Comparison of ENCODE assay signal across 12 mouse cellular contexts in the genomic region with DNA sequence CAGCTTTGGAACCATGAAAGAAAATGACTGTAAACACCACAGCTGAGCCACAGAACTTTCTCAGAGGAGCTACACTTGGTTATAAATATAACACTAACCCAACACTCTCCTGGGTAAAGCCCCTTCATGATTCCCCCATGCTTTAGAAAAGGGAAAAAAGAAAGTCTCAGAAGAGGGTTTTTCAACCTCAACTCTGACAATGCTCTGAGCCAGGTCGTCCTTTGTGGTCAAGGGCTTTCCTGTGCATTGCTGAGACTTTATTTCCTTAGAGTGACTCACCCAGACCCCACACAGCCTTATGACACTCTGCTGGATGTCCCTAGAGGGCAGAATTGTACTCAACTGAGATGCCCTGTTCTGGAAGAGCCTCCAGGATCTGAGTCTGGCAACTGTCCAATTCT.
DNase-seq lines count a peak whose midpoint lies in the region; ATAC-seq and TF ChIP-seq lines count a peak whose summit lies in the region.
"Had no signal": no experiment of that assay in that cellular context is flagged by ENCODE, and none has a peak within 500 bp of the region (broad histone marks: within the 10 kb centered on the region; RNA-seq: fewer than 3 reads in every experiment).

No protein-coding gene starts in this region.

- intact Hi-C loops in left cerebral cortex, postnatal 4 days (cut with DNase I) = no loop called here

- H3K4me2 ChIP-seq in forebrain, postnatal 0 days (ENCODE audit: low read depth) = no peak overlapping the region
- H3K4me2 ChIP-seq in midbrain, embryonic 11.5 days = no peak overlapping the region
- H3K4me2 ChIP-seq: heart, embryonic 13.5 days; liver, embryonic 12.5 days had no signal

- WGBS in forebrain, postnatal 0 days = 42% methylated on average over 1 of the region's 1 CpGs
- 76% methylated on average over 1 of the region's 1 CpGs for WGBS in forebrain, embryonic 10.5 days
- 0% methylated on average over 1 of the region's 1 CpGs for WGBS in thymus, adult 2 months
- 38% methylated on average over 1 of the region's 1 CpGs for whole genome bisulfite sequencing in midbrain, embryonic 11.5 days

- H3K27me3 ChIP-seq in forebrain, postnatal 0 days (ENCODE audit: insufficient read depth, low read length) = no peaks in the 10 kb centered on the region
- H3K27me3 ChIP-seq in forebrain, embryonic 10.5 days (ENCODE audit: poor library complexity, severe bottlenecking) = no peaks in the 10 kb centered on the region
- no peaks in the 10 kb centered on the region for H3K27me3 ChIP-seq in thymus, adult 2 months (ENCODE audit: control insufficient read depth, insufficient read depth, low read length)
- H3K27me3 ChIP-seq in midbrain, embryonic 11.5 days (ENCODE audit: control insufficient read depth, insufficient read depth, low read length) = no peaks in the 10 kb centered on the region
- H3K27me3 ChIP-seq: heart, embryonic 13.5 days; liver, embryonic 12.5 days had no signal

- 0 out of 2 replicates have a peak, but pooled peaks cover 3% of the 10 kb centered on the region for H3K4me1 ChIP-seq in forebrain, postnatal 0 days (ENCODE audit: insufficient read depth)
- H3K4me1 ChIP-seq in forebrain, embryonic 10.5 days = 0 out of 2 replicates have a peak, but pooled peaks cover 4% of the 10 kb centered on the region
- H3K4me1 ChIP-seq in thymus, adult 2 months (replicated peaks; ENCODE audit: control insufficient read depth, insufficient read depth, low read length) = peaks cover 29% of the 10 kb centered on the region
- H3K4me1 ChIP-seq in midbrain, embryonic 11.5 days (ENCODE audit: control insufficient read depth, insufficient read depth, low read length) = peaks cover 3% of the 10 kb centered on the region

- H3K4me3 ChIP-seq in forebrain, postnatal 0 days (ENCODE audit: low read depth, low read length) = no peak overlapping the region
- no peak overlapping the region for H3K4me3 ChIP-seq in forebrain, embryonic 10.5 days
- no peak overlapping the region for H3K4me3 ChIP-seq in thymus, adult 2 months (ENCODE audit: control insufficient read depth, insufficient read depth, low read length)
- no peak overlapping the region for H3K4me3 ChIP-seq in midbrain, embryonic 11.5 days (ENCODE audit: low read depth, low read length)
- H3K4me3 ChIP-seq: heart, embryonic 13.5 days; liver, embryonic 12.5 days had no signal

- H3K9me3 ChIP-seq in forebrain, postnatal 0 days (ENCODE audit: low read length) = no peaks in the 10 kb centered on the region
- H3K9me3 ChIP-seq in forebrain, embryonic 10.5 days = no peaks in the 10 kb centered on the region
- H3K9me3 ChIP-seq in midbrain, embryonic 11.5 days (ENCODE audit: control insufficient read depth, low read length) = no peaks in the 10 kb centered on the region
- H3K9me3 ChIP-seq: heart, embryonic 13.5 days; liver, embryonic 12.5 days had no signal

- no peak for ATAC-seq in forebrain, postnatal 0 days
- peak; percentile 87 for ATAC-seq in inflammation-experienced regulatory T-cells, adult 6 months
- ATAC-seq in midbrain, embryonic 11.5 days (ENCODE audit: low FRiP score) = no peak
- ATAC-seq: liver, embryonic 12.5 days had no signal

- no peak overlapping the region for H3K9ac ChIP-seq in forebrain, postnatal 0 days
- H3K9ac ChIP-seq in midbrain, embryonic 11.5 days (ENCODE audit: low read length) = no peak overlapping the region
- H3K9ac ChIP-seq: heart, embryonic 13.5 days; liver, embryonic 12.5 days had no signal

- no peaks in the 10 kb centered on the region for H3K36me3 ChIP-seq in forebrain, postnatal 0 days (ENCODE audit: insufficient read depth)
- H3K36me3 ChIP-seq in forebrain, embryonic 10.5 days (replicated peaks) = no peaks in the 10 kb centered on the region
- no peaks in the 10 kb centered on the region for H3K36me3 ChIP-seq in thymus, adult 2 months (ENCODE audit: control insufficient read depth, insufficient read depth, low read length)
- H3K36me3 ChIP-seq in midbrain, embryonic 11.5 days (ENCODE audit: control insufficient read depth, insufficient read depth, low read length) = no peaks in the 10 kb centered on the region
- H3K36me3 ChIP-seq: heart, embryonic 13.5 days; liver, embryonic 12.5 days had no signal

- H3K27ac ChIP-seq in forebrain, postnatal 0 days (ENCODE audit: low read depth, low read length) = no peak overlapping the region
- H3K27ac ChIP-seq in forebrain, embryonic 10.5 days = no peak overlapping the region
- H3K27ac ChIP-seq in thymus, adult 2 months (ENCODE audit: control insufficient read depth, insufficient read depth, low read length) = 0 out of 2 replicates have a peak overlapping the region, but pooled peaks have one; percentile 1
- no peak overlapping the region for H3K27ac ChIP-seq in midbrain, embryonic 11.5 days (ENCODE audit: low read depth, low read length)
- H3K27ac ChIP-seq: heart, embryonic 13.5 days; liver, embryonic 12.5 days had no signal

- TF ChIP-seq CTCF in forebrain, postnatal 0 days (IDR thresholded peaks at IDR 0.05; ENCODE audit: low read depth) = peak; percentile 7; the same call in 1 of the 2 replicates
- no peak for TF ChIP-seq CTCF in thymus, adult 2 months (IDR thresholded peaks at IDR 0.05; ENCODE audit: borderline replicate concordance, control insufficient read depth, extremely low read depth, insufficient read depth, low read length, poor library complexity)

- TF ChIP-seq POLR2A in thymus, adult 2 months (IDR thresholded peaks at IDR 0.05; ENCODE audit: control insufficient read depth, extremely low read depth, insufficient read depth, low read length, poor library complexity) = no peak

- DNase-seq in forebrain, postnatal 0 days = no peak
- no peak for DNase-seq in forebrain, embryonic 10.5 days (ENCODE audit: extremely low spot score, low spot score)
- peak; percentile 47 for DNase-seq in thymus, adult 2 months
- DNase-seq in thymus, postnatal 25 days = no peak
- DNase-seq in midbrain, embryonic 11.5 days (ENCODE audit: low spot score, missing footprints) = no peak
- no peak for DNase-seq in urinary bladder, postnatal 36 days (ENCODE audit: low spot score in 2 of 2)
- DNase-seq in left cerebral cortex, postnatal 4 days = no peak
- DNase-seq: cerebellum, adult 18-20 months; kidney, postnatal 4 days had no signal
